ENCODE assay signal across 8 mouse cellular contexts in the genomic region with DNA sequence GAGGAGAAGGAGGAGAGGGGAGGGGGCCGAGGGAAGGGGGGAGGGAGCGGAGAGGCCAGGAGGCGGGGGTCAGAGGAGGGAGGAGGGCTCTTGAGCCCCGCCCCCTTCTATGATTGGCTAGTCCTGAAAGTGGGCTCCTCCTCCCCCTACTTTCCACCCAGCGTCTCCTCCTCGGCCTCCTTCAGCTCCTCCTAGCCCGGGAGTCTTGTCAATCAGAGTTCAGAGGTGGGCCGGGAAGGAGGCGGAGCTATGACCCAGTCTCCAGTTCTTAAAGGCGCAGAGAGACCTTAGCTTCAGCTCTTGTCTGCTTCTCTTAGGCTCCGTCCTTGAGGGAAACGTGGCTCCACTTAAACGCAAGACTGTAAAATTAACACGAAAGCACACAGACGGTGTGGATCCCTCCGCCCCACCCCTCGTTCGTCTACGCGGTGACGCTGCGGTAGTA. TPM values are rescaled to one million over a fixed set of nuclear protein-coding genes. Genes with fewer than 3 reads are reported as not detected.
DNase-seq lines count a peak whose midpoint lies in the region; ATAC-seq and TF ChIP-seq lines count a peak whose summit lies in the region.

No protein-coding gene starts in this region.

- no peaks in the 10 kb centered on the region for H3K4me1 ChIP-seq in MEL (ENCODE audit: control insufficient read depth in 1 of 2, insufficient read depth in 2 of 2, low read length in 2 of 2)
- H3K4me1 ChIP-seq in cerebellum, adult 2 months (ENCODE audit: control insufficient read depth, insufficient read depth, low read length) = no peaks in the 10 kb centered on the region
- no peaks in the 10 kb centered on the region for H3K4me1 ChIP-seq in forebrain, embryonic 16.5 days (replicated peaks; ENCODE audit: control insufficient read depth, insufficient read depth, low read length)
- no peaks in the 10 kb centered on the region for H3K4me1 ChIP-seq in liver, postnatal 0 days (ENCODE audit: insufficient read depth)
- H3K4me1 ChIP-seq in neural tube, embryonic 13.5 days (replicated peaks) = peaks cover 19% of the 10 kb centered on the region

- TF ChIP-seq RAD21 in MEL (IDR thresholded peaks at IDR 0.05; ENCODE audit: low read depth, low read length) = no peak

- no peak overlapping the region for H3K4me3 ChIP-seq in MEL (ENCODE audit: control insufficient read depth in 1 of 2, insufficient read depth in 1 of 2, low read depth in 2 of 2, low read length in 2 of 2)
- H3K4me3 ChIP-seq in cerebellum, adult 2 months (replicated peaks; ENCODE audit: insufficient read depth, low read depth, low read length) = peak overlapping the region; percentile 74
- H3K4me3 ChIP-seq in forebrain, embryonic 16.5 days (replicated peaks; ENCODE audit: low read length) = peak overlapping the region; percentile 63
- H3K4me3 ChIP-seq in liver, postnatal 0 days (ENCODE audit: low read depth, low read length) = peak overlapping the region; percentile 77
- H3K4me3 ChIP-seq in neural tube, embryonic 13.5 days = peak overlapping the region; percentile 91

- TF ChIP-seq EP300 in MEL (IDR thresholded peaks at IDR 0.05; ENCODE audit: low read depth in 1 of 2, low read length in 2 of 2) = no peak
- peak; percentile 15; the same call in 1 of the 2 replicates for TF ChIP-seq EP300 in liver, postnatal 0 days (IDR thresholded peaks at IDR 0.05; ENCODE audit: low read depth)

- peak; percentile 98 for ATAC-seq in forebrain, embryonic 16.5 days
- peak; percentile 99 for ATAC-seq in liver, postnatal 0 days
- peak; percentile 99 for ATAC-seq in neural tube, embryonic 13.5 days (ENCODE audit: low read depth)

- H3K4me2 ChIP-seq in forebrain, embryonic 16.5 days (ENCODE audit: low read length) = peak overlapping the region; percentile 77
- H3K4me2 ChIP-seq in liver, postnatal 0 days (ENCODE audit: low read depth, low read length) = peak overlapping the region; percentile 92
- peak overlapping the region; percentile 58 for H3K4me2 ChIP-seq in neural tube, embryonic 13.5 days

- peak; percentile 2 for DNase-seq in MEL (ENCODE audit: low read depth, low spot score)
- DNase-seq in cerebellum, adult 2 months = peak; percentile 95 to 99
- peak; percentile 96 for DNase-seq in heart, postnatal 25 days (ENCODE audit: low spot score)
- DNase-seq in layer of hippocampus, adult 11-12 months (ENCODE audit: low spot score) = peak; percentile 98
- DNase-seq in liver, postnatal 0 days = peak; percentile 93
- peak; percentile 99 for DNase-seq in telencephalon, adult 2 months (ENCODE audit: low read depth, low spot score)

- intact Hi-C loops in heart, postnatal 25 days (cut with DNase I) = loop anchor here (5.0 kb wide), 1 partner anchor 215 kb away; no protein-coding TSS in a partner anchor

- TF ChIP-seq CTCF in MEL (IDR thresholded peaks at IDR 0.05 in 2 of 3, conservative IDR thresholded peaks at IDR 0.05 in 1 of 3; ENCODE audit: control insufficient read depth in 1 of 3, insufficient read depth in 1 of 3, low read depth in 2 of 3, low read length in 3 of 3, poor library complexity in 1 of 3, severe bottlenecking in 1 of 3) = no peak
- no peak for TF ChIP-seq CTCF in cerebellum, adult 2 months (IDR thresholded peaks at IDR 0.05; ENCODE audit: borderline replicate concordance, insufficient read depth, low read depth, low read length)
- TF ChIP-seq CTCF in liver, postnatal 0 days (IDR thresholded peaks at IDR 0.05; ENCODE audit: low read depth) = no peak

- no peak overlapping the region for H3K9ac ChIP-seq in MEL (ENCODE audit: control insufficient read depth, low read depth, low read length, poor library complexity, severe bottlenecking)
- H3K9ac ChIP-seq in forebrain, embryonic 16.5 days (replicated peaks; ENCODE audit: low read depth, low read length) = peak overlapping the region; percentile 49; the same call in 1 of the 2 replicates
- peak overlapping the region; percentile 42 for H3K9ac ChIP-seq in liver, postnatal 0 days (replicated peaks)
- peak overlapping the region; percentile 57; the same call in 1 of the 2 replicates for H3K9ac ChIP-seq in neural tube, embryonic 13.5 days

- H3K36me3 ChIP-seq in MEL (ENCODE audit: control insufficient read depth in 1 of 2, insufficient read depth in 2 of 2, low read length in 2 of 2) = no peaks in the 10 kb centered on the region
- H3K36me3 ChIP-seq in forebrain, embryonic 16.5 days (ENCODE audit: control insufficient read depth, insufficient read depth) = no peaks in the 10 kb centered on the region
- H3K36me3 ChIP-seq in liver, postnatal 0 days (replicated peaks; ENCODE audit: insufficient read depth, low read length) = no peaks in the 10 kb centered on the region
- no peaks in the 10 kb centered on the region for H3K36me3 ChIP-seq in neural tube, embryonic 13.5 days

- no peaks in the 10 kb centered on the region for H3K79me2 ChIP-seq in MEL (ENCODE audit: control insufficient read depth, insufficient read depth, low read length, poor library complexity)

- H3K27ac ChIP-seq in MEL (ENCODE audit: control insufficient read depth, low read depth, low read length) = no peak overlapping the region
- H3K27ac ChIP-seq in cerebellum, adult 2 months (ENCODE audit: insufficient read depth, low read length) = no peak overlapping the region
- peak overlapping the region; percentile 67; the same call in 1 of the 2 replicates for H3K27ac ChIP-seq in forebrain, embryonic 16.5 days (ENCODE audit: low read length)
- peak overlapping the region; percentile 75 for H3K27ac ChIP-seq in liver, postnatal 0 days (ENCODE audit: low read depth)
- H3K27ac ChIP-seq in neural tube, embryonic 13.5 days (replicated peaks) = peak overlapping the region; percentile 67; the same call in 1 of the 2 replicates

- under 1% methylated on average over 20 of the region's 22 CpGs for WGBS in cerebellum, adult 2 months
- WGBS in forebrain, embryonic 16.5 days = under 1% methylated on average over 20 of the region's 22 CpGs
- WGBS in liver, postnatal 0 days (ENCODE audit: insufficient replicate concordance) = 1% methylated on average over 22 of the region's 22 CpGs
- WGBS in neural tube, embryonic 13.5 days = under 1% methylated on average over 21 of the region's 22 CpGs

- TF ChIP-seq POLR2A in MEL (IDR thresholded peaks at IDR 0.05; ENCODE audit: control insufficient read depth in 1 of 2, insufficient read depth in 1 of 2, low read depth in 1 of 2, low read length in 2 of 2, poor library complexity in 1 of 2) = no peak
- no peak; the same call in 1 of the 2 replicates for TF ChIP-seq POLR2A in cerebellum, adult 2 months (IDR thresholded peaks at IDR 0.05; ENCODE audit: borderline replicate concordance, insufficient read depth, low read length)

- no peaks in the 10 kb centered on the region for H3K9me3 ChIP-seq in MEL (replicated peaks; ENCODE audit: insufficient read depth, low read length)
- no peaks in the 10 kb centered on the region for H3K9me3 ChIP-seq in forebrain, embryonic 16.5 days (ENCODE audit: control insufficient read depth, low read length)
- H3K9me3 ChIP-seq in liver, postnatal 0 days (ENCODE audit: low read length) = no peaks in the 10 kb centered on the region
- no peaks in the 10 kb centered on the region for H3K9me3 ChIP-seq in neural tube, embryonic 13.5 days

- H3K27me3 ChIP-seq in MEL (ENCODE audit: control insufficient read depth in 1 of 2, insufficient read depth in 2 of 2, low read length in 2 of 2) = no peaks in the 10 kb centered on the region
- no peaks in the 10 kb centered on the region for H3K27me3 ChIP-seq in cerebellum, adult 2 months (ENCODE audit: control insufficient read depth, insufficient read depth, low read length)
- H3K27me3 ChIP-seq in forebrain, embryonic 16.5 days (replicated peaks; ENCODE audit: control insufficient read depth, insufficient read depth, low read length) = no peaks in the 10 kb centered on the region
- H3K27me3 ChIP-seq in liver, postnatal 0 days (ENCODE audit: insufficient read depth, low read length) = no peaks in the 10 kb centered on the region
- no peaks in the 10 kb centered on the region for H3K27me3 ChIP-seq in neural tube, embryonic 13.5 days

TF ChIP-seq in MEL, 35 proteins besides CTCF, POLR2A, EP300 and RAD21:
- TF ChIP-seq MXI1 (IDR thresholded peaks at IDR 0.05; ENCODE audit: low read depth, low read length) = no peak
- TF ChIP-seq MAX (IDR thresholded peaks at IDR 0.05; ENCODE audit: low read length) = no peak
TF ChIP-seq in MEL: peak in this region for 0.

RNA-seq across cellular contexts. Expression of a gene that starts 0.2 kb away (rescaled TPM):
- total RNA-seq in MEL (2012; rRNA removed) = not detected in 2 replicates
- polyA plus RNA-seq in MEL (2012; ENCODE audit: insufficient read depth in 1 of 2, insufficient read length in 2 of 2, low read depth in 1 of 2, low replicate concordance in 2 of 2, missing spikeins in 1 of 2) = under 1 TPM in 1 of 2 experiments, not detected in 1; 0.10 TPM
- polyA plus RNA-seq in cerebellum, adult 2 months (2012; rRNA removed) = 34.9 and 38.1 TPM in 2 replicates
- 82.9 and 91.2 TPM in 2 replicates for polyA plus RNA-seq in forebrain, embryonic 16.5 days (2015; fragmentation: Nextera tagmentation; extraction: Ambion mirVana)
- total RNA-seq in heart, postnatal 25 days (2021) = 10 to 100 TPM; 51.3 to 55.2 TPM
- polyA plus RNA-seq in liver, postnatal 0 days (2015; fragmentation: Nextera tagmentation; extraction: Ambion mirVana) = 4.0 TPM in 2 replicates
- 34.4 and 37.0 TPM in 2 replicates for polyA plus RNA-seq in neural tube, embryonic 13.5 days (2015; fragmentation: Nextera tagmentation; extraction: Ambion mirVana)

Comparison
In these comparisons a context has a peak if more than half of its experiments do, and no peak if none do; other contexts are left out.
1. DNase-seq: peak in every context shown above with its lines; median percentile 99 in telencephalon, adult 2 months; 98 in layer of hippocampus, adult 11-12 months; 97 in cerebellum, adult 2 months; 96 in heart, postnatal 25 days; 93 in liver, postnatal 0 days; 2 in MEL.
2. H3K27ac ChIP-seq: peak in forebrain, embryonic 16.5 days (single experiment), liver, postnatal 0 days (single experiment) and neural tube, embryonic 13.5 days (single experiment); none in MEL (single experiment) and cerebellum, adult 2 months (single experiment).
3. H3K4me3 ChIP-seq: peak in cerebellum, adult 2 months (single experiment), forebrain, embryonic 16.5 days (single experiment), liver, postnatal 0 days (single experiment) and neural tube, embryonic 13.5 days (single experiment); none in MEL (0 of 2).
4. Peak in every context shown above with its lines, with median percentiles within 50 percentile points of each other: ATAC-seq and H3K4me2 ChIP-seq.